Mouse (Mus musculus): ENCODE results near the gene Tekt4.

Gene Tekt4

DNA sequence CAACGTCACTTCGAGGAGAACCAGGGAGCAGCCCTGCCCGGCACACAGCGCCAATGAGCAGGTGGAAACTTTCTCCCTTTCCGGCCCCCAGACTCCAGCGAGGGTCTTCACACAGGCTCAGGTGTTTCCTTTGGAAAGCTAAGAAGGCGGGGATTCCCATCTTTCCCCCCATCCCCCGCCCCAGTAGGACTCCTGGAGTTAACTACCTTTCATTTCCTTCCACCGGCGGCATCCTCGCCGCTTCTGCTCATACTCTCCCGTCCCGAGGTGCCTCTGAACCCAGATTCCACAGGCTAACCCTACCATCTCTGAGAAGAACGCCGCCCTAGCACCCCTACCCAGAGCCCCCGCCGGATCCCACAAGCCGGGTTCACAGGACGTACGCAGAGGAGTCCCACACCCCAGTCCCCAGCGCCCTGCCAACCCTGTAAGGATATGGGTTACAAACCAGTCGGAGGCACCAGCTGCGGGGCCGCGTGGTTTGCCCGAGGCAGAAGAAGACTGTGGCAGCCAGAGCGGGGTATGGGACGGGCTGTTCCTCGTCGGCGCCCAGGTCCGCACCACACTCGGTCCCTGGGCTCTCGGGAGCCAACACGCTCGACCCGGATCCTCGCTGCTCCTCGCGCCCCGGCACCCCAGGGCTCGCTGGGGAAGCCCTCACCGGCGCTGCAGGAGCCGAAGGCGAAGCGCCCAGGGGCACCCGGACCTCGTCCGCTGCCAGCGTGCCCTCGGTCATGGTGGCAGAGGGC, 21.8 kb upstream of the Tekt4 start:
- no peak for DNase-seq (ENCODE audit: low spot score in 2 of 2)

DNA sequence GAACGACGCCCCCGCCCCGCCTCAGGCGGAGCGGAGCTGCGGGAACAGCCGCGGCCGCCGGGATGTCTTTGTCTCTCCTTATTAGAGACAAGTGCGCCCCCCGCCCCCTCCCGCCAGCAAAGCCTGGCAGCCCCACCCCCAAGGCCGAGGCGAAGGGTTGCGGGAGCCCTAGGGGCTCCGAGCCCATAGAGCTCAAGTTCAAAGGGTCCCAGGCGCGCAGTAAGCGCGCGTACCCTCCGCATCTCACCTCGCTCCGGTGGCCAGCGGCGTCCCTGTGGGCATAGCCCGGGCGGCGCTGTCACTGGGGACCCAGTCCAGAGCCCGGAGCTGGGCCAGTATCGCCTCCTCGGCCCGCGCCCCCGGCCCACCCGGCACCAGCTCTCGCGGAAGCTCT, 21.2 kb upstream of the Tekt4 start:
- DNase-seq (ENCODE audit: low spot score in 2 of 2): no peak

DNA sequence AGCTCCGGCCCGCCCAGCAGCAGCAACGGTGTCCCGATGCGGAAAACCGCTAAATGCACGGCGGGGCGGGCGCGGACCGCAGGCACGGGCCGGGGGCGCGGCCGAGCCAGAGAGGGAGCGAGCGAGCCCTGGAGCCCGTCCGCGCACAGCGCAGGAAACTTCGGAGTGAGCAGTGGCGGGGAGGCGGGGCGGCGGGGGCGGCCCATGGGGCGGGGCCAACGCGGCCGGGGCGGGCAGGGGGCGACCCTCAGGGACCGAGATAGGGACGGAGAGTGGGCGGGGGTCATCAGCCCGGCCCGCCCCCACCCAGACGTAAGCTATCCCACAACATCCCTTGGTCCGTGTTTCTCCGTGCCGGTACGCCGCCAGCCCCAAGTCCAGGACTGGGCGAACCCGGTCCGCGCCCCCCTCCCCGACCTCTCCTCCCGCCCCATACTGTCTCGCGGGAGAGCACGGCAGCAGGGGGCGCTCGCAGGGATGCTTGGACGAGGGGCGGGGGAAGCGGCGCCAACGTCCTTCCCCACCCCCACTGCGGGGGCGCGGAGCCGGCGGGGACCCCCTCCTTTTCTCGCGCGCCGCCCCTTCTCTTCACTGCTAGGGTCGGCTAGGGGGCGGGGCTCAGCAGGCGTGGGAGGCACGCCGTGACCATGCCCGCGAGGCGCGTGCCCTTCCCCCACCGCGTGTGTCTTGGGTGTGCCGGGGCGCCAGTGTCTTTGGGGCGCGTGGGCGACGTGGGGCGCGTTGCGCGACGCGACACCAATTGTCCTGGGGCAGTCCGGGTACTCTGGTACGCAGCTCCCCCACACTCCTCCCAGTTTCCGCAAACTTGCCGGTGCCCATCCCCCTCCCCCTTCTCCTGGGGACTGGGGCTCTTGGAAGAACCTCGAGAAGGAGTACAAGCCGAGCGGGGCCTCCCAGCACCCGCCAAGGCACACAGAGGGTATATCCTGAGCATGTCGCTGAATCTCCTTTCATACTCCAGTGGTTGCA, 20.5 kb upstream of the Tekt4 start, which contains the start of gene Cacna1h:
Gene Cacna1h, minus strand, starts transcription at position 167 of the 990 bp plus-strand sequence.
- DNase-seq (ENCODE audit: low spot score in 2 of 2): peak; percentile 16 to 27

DNA sequence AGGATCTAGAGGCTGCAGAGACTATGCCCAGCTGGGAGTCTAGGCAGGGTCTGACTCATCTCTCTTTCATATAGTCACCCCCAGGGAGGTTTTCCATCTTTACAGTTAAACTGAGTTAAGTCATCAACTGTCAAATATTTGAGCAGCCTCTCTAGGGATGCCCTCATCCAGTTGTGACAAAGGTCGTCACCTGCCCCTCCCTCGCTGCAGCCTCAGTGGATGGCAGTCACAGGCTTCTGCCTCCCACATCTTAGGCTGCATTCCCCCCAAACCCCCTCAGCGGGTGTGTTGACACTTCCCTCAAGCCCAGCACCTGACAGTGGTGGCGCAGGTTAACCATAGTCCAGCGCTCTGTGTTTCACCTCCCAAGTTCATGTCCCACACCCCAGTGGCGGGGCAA, 13.0 kb upstream of the Tekt4 start:
- no peak for DNase-seq (ENCODE audit: low spot score in 2 of 2)

DNA sequence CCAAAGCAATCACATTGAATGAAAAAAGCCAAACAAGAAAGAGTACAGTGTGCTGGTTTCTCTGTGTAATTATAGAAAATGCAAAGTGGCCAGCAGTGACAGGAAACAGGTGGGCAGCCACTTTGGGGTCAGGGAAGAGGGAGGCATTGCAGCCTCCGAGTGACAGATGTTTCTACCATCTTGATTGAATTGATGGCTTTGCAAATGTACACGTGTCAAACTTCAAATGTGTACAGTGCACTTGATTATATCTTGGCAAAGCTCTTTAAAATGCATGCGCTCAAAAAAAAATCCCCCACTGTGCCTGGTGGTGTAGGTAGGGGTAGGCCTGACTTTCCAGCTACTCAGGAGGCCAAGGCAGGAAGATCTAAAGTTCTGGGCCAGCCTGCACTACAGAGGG, 11.5 kb upstream of the Tekt4 start:
- no peak for DNase-seq (ENCODE audit: low spot score in 2 of 2)

DNA sequence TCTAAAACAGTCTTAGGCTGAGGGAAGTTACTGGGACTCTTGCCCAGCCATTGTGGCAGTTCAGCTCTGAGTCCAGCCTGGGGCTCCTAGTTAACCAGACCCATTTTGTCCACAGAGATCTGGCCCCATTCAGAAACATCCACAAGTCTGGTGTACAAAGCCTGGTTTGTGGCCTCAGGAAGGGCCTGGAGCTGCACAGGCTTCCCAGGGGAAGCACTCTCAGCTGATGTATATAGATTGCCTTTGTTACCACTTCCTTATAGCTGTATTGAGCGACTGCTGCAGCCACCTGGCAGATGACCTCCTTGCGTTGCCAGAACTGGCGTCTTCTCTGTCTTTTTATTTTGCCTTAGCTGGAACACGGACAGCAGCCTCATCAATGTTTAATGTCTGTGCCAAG, 9.3 kb upstream of the Tekt4 start:
- no peak for DNase-seq (ENCODE audit: low spot score in 2 of 2)

DNA sequence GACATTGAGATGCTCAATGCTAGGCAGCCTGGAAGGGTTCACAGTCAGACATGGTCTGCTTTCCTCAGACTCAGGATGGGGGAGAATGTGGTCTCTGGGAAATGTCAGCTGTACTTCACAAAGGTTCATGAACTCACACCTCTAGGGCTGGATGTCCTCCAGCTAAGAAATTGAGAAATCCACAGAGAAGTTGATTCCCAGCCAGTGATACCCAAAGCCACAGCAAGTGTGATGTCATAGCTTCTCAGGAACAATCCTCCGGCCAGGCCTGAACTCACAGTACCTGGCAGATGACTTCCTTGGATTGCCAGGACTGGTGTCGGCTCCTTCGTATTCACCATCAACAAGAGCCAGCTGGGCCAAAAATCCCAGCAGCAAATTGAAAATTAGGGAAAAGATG, 8.6 kb upstream of the Tekt4 start:
- DNase-seq (ENCODE audit: low spot score in 2 of 2): no peak

DNA sequence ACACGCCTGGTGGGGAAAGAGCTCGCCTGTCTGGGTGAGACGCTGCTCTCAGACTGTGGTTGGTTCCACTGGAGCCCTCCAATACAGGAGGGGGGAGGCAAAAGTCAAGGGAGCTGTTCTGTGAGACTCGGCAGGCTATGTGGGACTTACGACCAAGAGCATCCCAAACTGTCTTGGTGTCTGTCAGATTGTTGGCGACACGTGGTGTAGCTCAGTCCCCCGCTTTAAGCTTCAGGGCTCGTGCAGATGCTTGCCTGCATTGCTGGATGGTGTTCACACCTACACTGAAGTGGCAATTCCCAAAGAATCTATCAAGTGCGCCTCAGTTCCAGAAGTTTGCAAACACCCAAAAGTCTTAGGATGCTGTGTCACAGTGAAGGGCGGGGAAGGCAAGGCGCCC, 6.5 kb upstream of the Tekt4 start:
- DNase-seq (ENCODE audit: low spot score in 2 of 2): no peak

DNA sequence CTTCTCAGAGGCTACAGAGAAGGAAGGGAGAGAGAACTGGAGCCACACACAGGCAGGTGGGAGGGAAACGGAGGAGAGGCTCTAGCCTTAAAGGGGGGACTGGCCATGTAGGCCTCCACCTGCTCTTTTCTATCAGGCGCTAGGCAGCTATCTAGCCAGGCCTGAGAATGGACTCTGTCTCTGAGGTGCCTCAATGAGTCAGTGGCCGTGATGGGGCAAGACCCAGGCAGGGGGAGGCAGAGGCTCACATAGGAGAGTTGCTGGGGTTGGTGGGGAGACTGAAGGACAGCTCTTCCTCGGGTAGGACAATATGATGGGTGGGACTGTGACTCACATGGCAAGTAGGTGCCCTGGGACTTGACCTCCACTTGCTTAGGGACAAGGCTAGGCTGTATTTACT, 4.1 kb upstream of the Tekt4 start:
- no peak for DNase-seq (ENCODE audit: low spot score in 2 of 2)

DNA sequence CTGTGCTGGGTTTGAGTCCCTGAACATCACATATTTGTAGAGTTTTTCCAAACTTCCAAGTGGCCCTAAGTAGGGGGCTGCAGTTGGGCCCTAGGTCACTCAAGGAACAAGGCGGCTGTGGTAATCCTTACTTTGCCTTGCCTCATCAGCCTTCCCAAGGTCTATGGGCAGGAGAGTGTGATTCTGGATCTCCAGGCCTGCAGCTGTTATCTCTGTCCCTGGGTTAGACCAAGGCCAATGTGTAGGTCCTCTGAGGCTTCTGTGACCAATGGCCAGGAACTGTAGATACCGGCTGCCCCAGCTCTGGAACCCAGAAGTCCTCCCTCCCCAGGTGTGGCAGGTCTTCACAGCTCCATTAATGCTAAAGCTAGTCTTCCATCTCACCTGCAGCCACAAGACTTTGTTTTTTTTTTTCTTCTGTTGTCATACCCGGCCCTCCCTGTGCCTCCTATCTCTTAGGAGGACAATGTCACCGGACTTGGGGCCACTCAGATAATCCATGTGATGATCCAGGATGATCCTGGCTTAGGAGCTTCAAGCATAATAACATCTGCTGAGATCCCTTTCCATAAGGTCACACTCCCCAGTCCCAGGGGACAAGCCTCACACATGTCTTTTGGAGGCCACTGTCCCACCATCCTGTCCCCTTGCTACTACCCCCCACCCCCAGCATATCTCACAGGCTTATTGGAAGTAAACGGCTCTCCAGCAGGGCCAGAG, 2.0 kb upstream of the Tekt4 start:
- no peak for DNase-seq (ENCODE audit: low spot score in 2 of 2)

DNA sequence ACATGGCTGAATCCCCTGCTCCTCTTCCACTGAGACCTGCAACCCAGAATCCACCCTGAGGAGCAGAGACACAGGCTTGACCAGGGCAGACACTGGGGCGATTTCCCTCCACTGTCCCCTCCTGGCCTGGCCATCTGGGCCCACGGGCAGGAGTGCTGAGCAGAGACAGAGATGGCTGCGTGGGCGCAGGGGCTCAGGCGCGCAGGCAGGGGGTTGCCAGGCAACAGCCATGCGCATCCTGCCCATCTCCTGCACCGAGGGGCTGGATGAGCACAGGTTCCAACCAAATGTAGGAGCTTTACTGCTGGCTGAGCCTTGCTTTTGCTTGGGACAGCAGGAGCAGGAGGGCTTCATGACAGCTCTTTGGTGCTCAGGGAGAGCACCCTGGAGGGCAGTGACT, 2.1 kb downstream of the Tekt4 start:
- no peak for DNase-seq (ENCODE audit: low spot score in 2 of 2)

DNA sequence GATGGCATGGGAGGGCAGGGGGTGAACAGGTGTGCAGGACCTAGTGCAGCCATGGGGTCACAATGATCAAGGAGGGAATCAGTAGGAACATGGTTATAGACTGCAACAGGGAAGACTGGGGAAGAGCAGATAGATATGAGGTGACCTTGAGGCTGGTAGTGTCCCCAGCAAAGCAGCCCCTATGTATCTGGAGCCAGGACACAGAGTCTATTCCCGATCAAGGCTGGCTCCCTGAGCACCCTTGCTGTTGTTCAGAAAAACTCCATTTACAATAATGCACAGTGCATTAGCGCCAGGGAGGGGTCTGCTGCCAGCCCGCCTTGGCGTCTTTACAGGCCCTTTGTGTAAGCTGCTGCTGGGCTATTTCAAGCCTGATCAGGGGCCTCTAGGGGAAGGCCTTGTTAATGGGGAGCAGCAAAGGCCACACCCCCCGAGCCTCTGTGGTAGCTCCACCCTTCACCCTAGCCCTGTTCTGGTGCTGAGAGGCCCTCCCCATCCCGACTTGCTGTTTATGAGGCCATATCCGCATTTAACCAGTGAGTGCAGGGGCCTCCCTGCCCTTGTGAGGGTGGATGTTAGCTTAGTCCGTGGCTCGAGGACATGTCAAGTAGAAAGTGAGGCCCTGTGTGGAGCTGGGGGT, 7.9 kb downstream of the Tekt4 start:
- DNase-seq (ENCODE audit: low spot score in 2 of 2): no peak

DNA sequence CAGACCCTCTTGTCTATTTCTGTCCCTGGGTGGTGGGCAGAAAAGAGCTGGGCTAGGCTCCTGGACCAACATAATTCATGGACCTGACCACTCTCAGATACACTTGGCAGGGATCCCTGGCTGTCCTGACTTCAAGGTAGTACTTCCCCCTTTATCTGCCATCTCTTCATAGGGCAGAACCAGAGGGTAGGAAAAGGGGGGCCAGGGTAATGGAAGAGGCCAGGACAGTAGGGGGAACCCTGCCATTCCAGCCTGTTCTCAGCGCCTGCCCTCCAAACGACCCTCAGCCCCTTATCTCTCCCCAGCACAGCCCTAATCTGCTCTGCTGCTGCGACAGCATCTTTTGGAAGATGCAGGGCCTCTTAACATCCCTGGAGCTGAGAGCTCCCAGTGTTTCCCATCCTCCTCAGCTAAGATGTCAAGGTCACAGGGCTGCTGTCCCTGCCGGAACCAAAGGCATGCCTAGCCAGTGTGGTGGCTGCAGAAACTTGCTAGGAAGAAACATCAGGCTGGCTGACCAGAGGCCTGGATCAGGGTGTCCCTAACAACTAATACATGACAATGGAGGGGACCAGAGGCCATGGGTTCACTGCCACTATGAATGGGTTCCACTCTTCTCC, 9.0 kb downstream of the Tekt4 start:
- no peak for DNase-seq (ENCODE audit: low spot score in 2 of 2)

DNA sequence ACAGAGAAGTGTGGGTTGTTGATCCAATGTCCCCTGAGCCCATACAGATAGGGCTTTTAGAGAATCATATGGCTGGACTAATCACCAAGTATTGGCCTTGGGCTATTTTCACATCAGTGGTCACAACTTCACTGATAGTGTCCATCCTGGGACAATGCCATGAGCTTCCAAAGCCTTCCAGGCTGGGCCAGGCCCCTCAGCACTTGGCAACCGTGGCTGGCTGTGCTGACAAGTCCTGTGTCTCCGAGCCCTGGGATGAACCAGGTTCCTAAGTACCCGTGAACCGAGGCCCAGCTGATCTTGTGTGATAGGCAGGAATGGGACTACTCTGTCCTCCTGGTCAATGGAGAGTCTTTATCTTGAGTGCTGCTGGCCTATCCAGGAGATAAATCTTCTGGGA, 9.7 kb downstream of the Tekt4 start:
- DNase-seq (ENCODE audit: low spot score in 2 of 2): no peak

DNA sequence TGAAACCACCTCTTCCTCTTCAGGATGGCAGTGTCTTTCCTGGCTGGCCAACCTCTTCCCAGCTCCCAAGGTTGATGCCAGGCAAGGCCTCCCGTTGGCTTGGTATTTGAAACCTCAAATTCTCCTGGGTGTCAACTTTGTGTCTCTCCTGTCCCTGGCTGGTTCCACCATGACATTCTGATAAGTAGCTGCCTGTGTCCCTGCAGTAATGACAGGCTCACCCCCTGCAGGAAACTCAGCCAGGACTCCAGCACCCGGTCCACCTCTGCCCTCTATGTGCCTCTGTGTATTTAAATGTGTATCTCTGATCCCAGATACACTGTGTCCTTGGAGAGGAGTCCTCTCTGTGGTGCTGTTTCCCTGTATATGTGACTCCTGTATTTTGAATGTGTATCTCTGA, 11.8 kb downstream of the Tekt4 start:
- no peak for DNase-seq (ENCODE audit: low spot score in 2 of 2)

DNA sequence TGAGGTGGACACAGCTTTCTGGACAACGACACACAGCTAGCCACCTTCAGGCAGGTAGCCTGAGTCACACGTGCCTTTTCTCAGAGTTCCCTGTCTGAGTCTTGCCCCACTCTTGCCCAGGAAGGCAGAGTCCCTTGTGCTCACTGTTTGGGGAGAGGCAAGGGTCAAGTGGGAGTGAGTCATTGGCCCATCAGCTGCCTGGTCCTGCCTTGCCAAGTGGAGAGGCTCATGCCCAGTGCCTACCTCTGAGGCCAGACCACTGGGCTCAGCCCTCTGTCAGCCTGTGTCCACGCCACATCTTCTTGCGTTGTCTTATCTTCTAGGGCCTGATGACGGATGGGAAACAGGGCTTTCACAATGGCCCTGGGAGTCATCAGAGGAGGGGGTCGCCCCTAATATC, 13.4 kb downstream of the Tekt4 start:
- DNase-seq (ENCODE audit: low spot score in 2 of 2): no peak

DNA sequence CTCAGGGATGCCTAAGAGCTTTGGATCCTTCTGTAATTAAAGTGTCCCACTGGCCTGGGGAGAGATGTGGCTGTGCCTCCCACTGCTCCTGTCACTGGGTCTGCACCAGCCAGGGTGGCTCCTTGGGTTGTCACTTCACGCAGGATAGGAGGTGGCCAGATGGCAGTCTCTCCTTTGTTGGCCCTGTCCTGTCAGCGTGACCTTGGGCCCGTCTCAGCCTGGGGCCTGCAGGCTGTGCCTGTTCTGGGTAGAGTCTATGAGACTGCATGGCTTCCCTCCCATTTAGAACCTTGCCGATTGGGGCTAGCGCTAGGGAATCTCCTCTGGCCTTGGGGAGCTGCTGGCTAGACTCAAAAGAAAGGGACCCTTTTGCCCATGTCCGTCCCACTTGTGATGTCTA, 13.9 kb downstream of the Tekt4 start:
- no peak for DNase-seq (ENCODE audit: low spot score in 2 of 2)

DNA sequence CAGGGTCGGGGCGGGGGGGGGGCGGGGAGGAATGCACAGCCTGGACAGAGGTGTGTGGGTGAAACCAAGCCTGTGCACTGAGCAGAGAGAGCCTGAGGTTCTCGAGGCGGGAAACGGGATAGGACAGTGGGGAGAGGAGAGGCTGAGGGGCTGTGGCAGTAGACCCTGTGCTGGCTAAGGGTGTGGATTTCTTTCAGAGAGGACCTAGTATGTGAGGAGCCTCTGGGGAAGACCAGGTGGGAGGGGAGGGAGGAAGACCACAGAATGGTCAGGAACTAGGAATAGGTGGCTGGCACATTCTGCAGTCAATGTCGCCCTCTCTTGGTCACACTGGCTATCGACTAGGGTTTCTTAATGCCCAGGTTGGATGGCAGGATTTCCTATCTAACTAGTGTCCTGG, 15.4 kb downstream of the Tekt4 start:
- peak in 1 of 2 experiments; percentile 36 for DNase-seq (ENCODE audit: low spot score in 2 of 2)

DNA sequence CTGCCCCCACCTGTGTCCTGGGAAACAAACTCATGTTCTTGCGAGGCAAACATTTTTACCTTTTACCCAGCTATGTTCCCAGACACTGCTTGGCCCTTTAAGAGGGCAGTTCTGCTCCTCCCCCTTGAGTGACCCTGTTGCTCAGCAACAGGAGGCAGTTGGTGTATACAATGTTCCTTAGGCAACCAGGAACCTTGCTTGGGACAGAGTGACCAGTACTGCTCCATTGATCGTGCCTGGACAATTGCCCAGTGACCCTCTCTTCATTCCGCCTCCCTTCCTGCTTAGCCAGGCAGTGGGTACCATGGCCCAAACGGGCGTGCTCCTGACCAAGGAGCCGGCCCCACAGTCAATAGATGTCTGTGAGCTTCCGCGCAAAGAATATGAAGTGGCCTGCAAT, 17.0 kb downstream of the Tekt4 start:
- no peak for DNase-seq (ENCODE audit: low spot score in 2 of 2)

DNA sequence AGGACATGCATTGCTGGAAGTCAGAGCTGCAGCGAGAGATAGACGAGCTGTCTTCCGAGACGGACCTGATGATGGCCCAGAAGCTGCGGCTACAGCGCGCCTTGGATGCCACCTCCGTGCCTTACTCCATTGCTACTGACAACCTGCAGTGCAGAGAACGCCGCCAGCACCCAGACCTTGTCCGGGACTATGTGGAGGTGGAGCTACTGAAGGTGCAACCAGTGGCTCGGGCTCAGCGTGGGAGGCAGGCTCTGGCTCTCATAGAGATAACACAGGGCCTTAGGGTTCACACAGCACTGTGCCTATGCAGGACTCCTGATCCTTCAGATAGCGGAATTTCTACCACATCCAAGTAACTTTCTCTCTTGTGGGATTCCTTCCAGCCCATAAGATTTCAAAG, 17.6 kb downstream of the Tekt4 start:
- DNase-seq (ENCODE audit: low spot score in 2 of 2): no peak

DNA sequence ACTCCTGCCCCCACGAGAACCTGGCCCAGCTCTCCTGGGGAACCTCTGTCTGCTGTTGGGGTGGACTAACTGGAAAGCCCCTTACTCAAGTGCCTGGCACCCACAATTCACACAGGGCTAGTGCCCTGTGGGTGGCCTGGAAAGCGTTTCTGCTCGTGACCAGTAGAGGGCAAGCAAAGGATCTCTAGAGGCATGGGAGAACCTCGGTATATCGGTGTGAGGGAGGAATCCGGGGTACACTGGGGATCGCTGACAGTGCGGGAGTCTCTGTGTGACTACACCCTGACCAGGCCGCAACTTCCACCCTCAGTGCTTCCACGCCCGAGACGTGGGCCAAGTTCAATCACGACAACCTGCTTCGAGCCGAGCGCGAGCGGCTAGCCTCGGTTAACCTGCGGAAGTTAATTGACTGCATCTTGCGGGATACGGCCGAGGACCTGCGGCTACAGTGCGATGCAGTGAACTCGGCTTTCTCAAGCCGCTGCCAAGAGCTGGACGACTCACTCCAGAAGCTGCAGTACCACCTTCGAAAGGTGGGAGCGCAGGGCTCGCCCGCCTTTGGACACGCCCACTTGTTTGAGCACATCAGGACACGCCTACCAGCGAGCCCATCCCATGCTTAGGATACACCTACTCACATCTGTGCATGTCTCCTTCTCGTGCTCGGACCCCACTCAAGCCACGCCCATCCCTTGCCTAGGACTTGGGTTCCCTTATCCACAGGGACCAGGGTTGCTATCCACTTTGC, 20.1 kb downstream of the Tekt4 start:
- peak in 1 of 2 experiments; percentile 56 for DNase-seq (ENCODE audit: low spot score in 2 of 2)

Data from spleen, postnatal 14 days (tissue).